Mouse (Mus musculus): Measurements from ENCODE around the gene Hoxa13.

- TF ChIP-seq CTCF (IDR thresholded peaks at IDR 0.05): no peak
- TF ChIP-seq POLR2A (IDR thresholded peaks at IDR 0.05; ENCODE audit: insufficient read depth, low read depth, low read length): no peak
- TF ChIP-seq EP300 (IDR thresholded peaks at IDR 0.05; ENCODE audit: insufficient read depth, low read depth, low read length): no peak
Measured at GRCm38 (mm10) chr6:52252775-52253376, 7.8 kb downstream of the Hoxa13 start.
